Mouse (Mus musculus) embryonic facial prominence, embryonic 14.5 days (tissue): Measurements from ENCODE around the gene Dync1i1. TPM values are rescaled to one million over a fixed set of nuclear protein-coding genes. Genes with fewer than 3 reads are reported as not detected.

Experiments
- ATAC-seq: fragments of 200-750 bp; cut with Nextera tagmentation; 2 replicates; pipeline ENCODE4 v1.8.0; 2017; ENCODE audit warnings: low read depth, moderate number of reproducible peaks, moderate TSS enrichment
- DNase-seq: peaks from one replicate; pipeline ENCODE4 v3.0.0-alpha.2; 2015; ENCODE audit warnings: low spot score
- H3K27ac ChIP-seq: fragments of 300-500 bp; sonication (generic); replicated peaks from 2 replicates; pipeline ENCODE4 v1.5.1; 2014; ENCODE audit warnings: low read depth, mild to moderate bottlenecking, low read length, moderate library complexity
- H3K27me3 ChIP-seq: fragments of 300-500 bp; sonication (generic); replicated peaks from 2 replicates; pipeline ENCODE4 v1.6.1; 2014; ENCODE audit warnings: low read length; ENCODE audit not compliant: control insufficient read depth, insufficient read depth
- H3K36me3 ChIP-seq: fragments of 300-500 bp; sonication (generic); 2 replicates; pipeline ENCODE4 v1.6.1; 2014; ENCODE audit warnings: low read length, mixed read lengths; ENCODE audit not compliant: control insufficient read depth, insufficient read depth
- H3K4me1 ChIP-seq: fragments of 300-500 bp; sonication (generic); 2 replicates; pipeline ENCODE4 v1.6.1; 2014; ENCODE audit warnings: antibody characterized with exemption, low read length; ENCODE audit not compliant: control insufficient read depth, insufficient read depth
- H3K4me2 ChIP-seq: fragments of 300-500 bp; sonication (generic); 2 replicates; pipeline ENCODE4 v1.6.1; 2014; ENCODE audit warnings: low read depth, mild to moderate bottlenecking, low read length, moderate library complexity, mixed read lengths
- H3K4me3 ChIP-seq: fragments of 300-500 bp; sonication (generic); 2 replicates; pipeline ENCODE4 v1.5.1; 2014; ENCODE audit warnings: low read depth, mild to moderate bottlenecking, low read length
- H3K9ac ChIP-seq: fragments of 300-500 bp; sonication (generic); 2 replicates; pipeline ENCODE4 v1.6.1; 2014; ENCODE audit warnings: low read depth, mild to moderate bottlenecking, low read length, moderate library complexity, mixed read lengths
- H3K9me3 ChIP-seq: fragments of 300-500 bp; sonication (generic); 2 replicates; pipeline ENCODE4 v1.6.1; 2016; ENCODE audit warnings: low read length; ENCODE audit not compliant: control insufficient read depth
- WGBS: fragments of 180-500 bp; shearing (Covaris S2); extraction: QIAGEN DNeasy Blood & Tissue Kit; methylation state at CpG from one replicate; pipeline ENCODE4 v1.1.7; 2014; 5-methylcytosine and 5-hydroxymethylcytosine counted together
- polyA plus RNA-seq: library from polyadenylated mRNA; unstranded; fragments of >200 nt; fragmentation: Nextera tagmentation; extraction: Ambion mirVana; gene quantifications from 2 replicates; pipeline ENCODE4 v1.2.1, GENCODE M21; 2014

Dync1i1 gene
- polyA plus RNA-seq, 1 experiment from 2014 or later = 14.3 TPM

DNA sequence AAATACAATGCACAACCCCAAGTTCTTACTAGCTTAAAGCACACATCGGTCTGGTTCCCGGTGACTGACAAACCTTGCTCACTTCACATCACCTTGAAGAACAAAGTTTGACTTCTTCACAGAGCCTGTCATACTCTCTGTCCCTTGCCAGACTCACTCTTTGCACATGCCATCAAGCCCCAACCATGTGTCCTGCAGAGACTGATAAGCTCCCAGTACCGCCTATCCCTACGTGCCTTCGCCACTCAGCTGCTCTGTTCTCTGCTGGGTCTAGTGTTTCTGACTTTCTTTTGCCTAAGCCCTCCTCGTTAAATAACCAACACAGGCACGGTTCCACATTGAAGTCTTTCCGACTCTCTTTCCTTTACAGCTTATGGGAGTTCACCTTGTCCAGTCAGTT lies 244.2 kb downstream of the Dync1i1 start:
- Histone ChIP-seq H3K9ac (no peak overlapping the region), H3K27me3 (no peaks in the 10 kb centered on the region), H3K9me3 (no peaks in the 10 kb centered on the region), H3K36me3 (no peaks in the 10 kb centered on the region), H3K4me3 (no peak overlapping the region), H3K27ac (no peak overlapping the region), H3K4me1 (peaks cover 3% of the 10 kb centered on the region), H3K4me2 (no peak overlapping the region)
- 87% methylated on average over 8 of the region's 8 CpGs for WGBS
- no peak for DNase-seq
- no peak for ATAC-seq

DNA sequence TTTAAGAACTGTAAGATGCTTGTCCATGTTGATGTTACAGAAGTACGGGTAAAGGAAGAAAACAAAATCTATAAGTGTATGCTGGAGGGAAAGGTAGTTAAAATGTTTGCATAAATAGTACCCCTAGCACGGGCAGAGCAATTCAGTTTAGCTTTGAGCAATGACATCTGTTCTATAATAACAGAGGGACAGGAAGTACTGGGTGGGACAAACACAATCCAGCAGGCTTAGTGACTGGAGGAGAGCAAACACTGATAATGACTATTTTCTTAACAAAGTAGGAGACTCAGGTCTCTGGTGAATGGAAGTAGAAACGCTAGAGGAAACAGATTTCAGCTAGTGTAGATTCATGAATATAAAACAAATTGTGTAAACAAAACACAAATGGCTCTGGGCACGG lies 250.8 kb downstream of the Dync1i1 start:
- no peak for ATAC-seq

DNA sequence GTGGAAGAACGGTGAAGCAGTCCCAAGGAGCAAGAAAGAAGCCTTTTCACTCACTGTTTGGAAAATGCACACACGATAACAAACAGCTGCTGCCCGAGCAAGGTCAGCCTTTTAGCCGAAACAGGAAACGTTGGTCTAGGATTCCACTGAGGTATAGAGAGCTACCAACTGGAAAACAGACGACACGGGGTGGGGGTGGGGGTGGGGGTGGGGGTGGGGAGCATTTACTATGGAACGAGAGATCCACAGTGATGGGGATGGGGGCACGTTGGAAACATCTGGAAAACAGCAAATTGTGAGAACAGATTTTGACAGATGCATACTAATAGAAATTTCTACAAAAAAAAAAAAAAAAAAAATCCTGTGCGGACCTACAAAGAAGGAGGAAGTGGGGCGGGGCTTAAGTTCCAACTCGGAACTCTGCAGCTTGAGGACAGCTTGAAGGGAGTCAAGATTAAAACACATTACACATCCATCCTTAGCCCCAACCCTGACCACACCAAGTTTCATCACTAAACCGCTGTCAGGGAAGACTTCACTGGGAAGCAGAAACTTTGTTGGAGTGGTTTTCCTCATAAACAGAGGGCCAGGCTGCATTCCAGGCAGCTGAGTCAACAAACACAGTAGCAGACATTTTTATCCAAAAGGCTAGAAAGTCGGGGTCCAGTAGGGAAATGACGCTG lies 251.9 kb downstream of the Dync1i1 start:
- Histone ChIP-seq H3K27me3 (no peaks in the 10 kb centered on the region), H3K36me3 (no peaks in the 10 kb centered on the region), H3K9ac (no peak overlapping the region), H3K4me3 (no peak overlapping the region), H3K4me1 (peaks cover 7% of the 10 kb centered on the region), H3K4me2 (peak overlapping the region; percentile 28), H3K27ac (no peak overlapping the region; the same call in 1 of the 2 replicates), H3K9me3 (no peaks in the 10 kb centered on the region)
- peak; percentile 76 for DNase-seq
- no peak for ATAC-seq
- 30% methylated on average over 14 of the region's 15 CpGs for WGBS

More for the DNA sequence above, 250.8 kb downstream of the Dync1i1 start:
- Histone ChIP-seq H3K4me2 (no peak overlapping the region), H3K36me3 (no peaks in the 10 kb centered on the region), H3K9ac (no peak overlapping the region), H3K9me3 (no peaks in the 10 kb centered on the region), H3K4me3 (no peak overlapping the region), H3K27ac (no peak overlapping the region), H3K4me1 (peaks cover 7% of the 10 kb centered on the region), H3K27me3 (no peaks in the 10 kb centered on the region)
- 39% methylated on average over 4 of the region's 4 CpGs for WGBS
- DNase-seq = no peak

DNA sequence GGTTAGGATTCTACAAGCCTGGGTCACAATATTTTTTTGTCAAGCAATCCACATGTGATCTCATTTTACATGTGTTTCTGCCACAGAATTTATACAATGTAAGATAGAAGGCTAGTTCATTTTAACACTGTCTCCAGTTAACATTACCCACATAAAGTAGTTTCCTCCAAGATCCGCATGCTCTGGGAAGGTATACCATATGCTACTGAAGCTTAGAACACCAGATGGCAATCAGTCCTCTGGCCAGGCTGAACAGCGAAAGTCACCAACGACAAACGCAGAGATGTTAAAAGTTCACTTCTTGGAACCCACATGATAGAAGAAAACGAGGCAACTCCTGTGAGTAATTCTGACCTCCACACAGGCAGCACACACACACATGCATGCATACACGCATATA lies 265.8 kb downstream of the Dync1i1 start:
- 52% methylated on average over 6 of the region's 6 CpGs for WGBS
- peak overlapping the region; percentile 55; the same call in 1 of the 2 replicates for H3K27ac ChIP-seq
- H3K9me3 ChIP-seq = no peaks in the 10 kb centered on the region
- ATAC-seq (no peak), DNase-seq (no peak)
- H3K27me3 ChIP-seq = peaks cover 8% of the 10 kb centered on the region; the same call in 1 of the 2 replicates
- no peak overlapping the region for H3K4me3 ChIP-seq
- no peak overlapping the region for H3K9ac ChIP-seq
- H3K4me2 ChIP-seq = peak overlapping the region; percentile 36; the same call in 1 of the 2 replicates
- H3K4me1 ChIP-seq = peaks cover 17% of the 10 kb centered on the region
- H3K36me3 ChIP-seq = no peaks in the 10 kb centered on the region

DNA sequence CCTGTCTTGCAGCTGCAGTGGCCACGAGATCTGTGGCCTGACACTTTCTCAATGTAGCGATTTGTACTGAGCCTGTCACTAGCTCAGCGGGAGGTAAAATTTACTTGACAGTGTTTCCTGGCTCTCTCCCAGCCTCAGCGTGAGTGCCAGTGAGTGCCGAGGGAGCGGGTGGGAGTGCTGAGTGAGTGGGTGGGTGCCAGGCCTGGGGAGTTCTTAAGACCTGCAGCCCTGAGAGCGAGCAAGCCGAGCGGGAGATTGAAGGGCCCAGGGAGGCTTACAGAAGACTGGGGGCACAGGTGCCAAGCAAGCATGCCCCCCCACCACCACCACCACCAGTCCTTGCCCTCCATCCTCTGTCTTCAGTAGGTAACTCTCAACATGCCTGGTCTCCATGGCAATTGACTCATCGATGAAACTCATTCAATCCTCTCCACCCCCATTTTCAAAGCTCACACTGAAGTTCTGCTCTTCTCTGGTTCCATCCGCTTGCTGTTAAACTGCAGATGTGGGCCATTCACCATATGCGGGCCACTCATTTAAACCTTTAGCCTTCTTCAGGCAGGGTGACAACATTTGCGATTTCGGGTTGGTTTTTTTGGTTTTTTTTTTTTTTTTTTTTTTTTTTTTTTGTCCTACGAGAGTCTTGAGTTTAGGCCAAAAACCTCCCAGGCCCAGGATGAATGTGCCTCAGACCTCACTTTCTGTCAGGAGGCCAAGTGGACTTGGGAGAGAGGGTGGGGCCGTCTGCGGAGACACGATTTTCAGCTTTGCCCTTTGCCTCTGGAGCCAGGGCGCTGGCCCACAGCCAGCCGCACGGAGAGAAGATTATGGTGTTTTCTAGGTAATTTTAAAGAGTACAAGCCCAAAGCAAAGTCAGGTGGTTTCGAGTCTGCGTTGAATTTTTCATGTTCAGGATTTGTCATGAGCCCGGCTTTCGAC lies 266.6 kb downstream of the Dync1i1 start:
- Histone ChIP-seq H3K4me2 (peak overlapping the region; percentile 36), H3K9me3 (no peaks in the 10 kb centered on the region), H3K27ac (peak overlapping the region; percentile 55), H3K27me3 (peaks cover 9% of the 10 kb centered on the region), H3K4me1 (peaks cover 17% of the 10 kb centered on the region), H3K36me3 (no peaks in the 10 kb centered on the region), H3K9ac (0 out of 2 replicates have a peak overlapping the region, but pooled peaks have one; percentile 11), H3K4me3 (no peak overlapping the region)
- ATAC-seq = peak; percentile 72
- 28% methylated on average over 25 of the region's 25 CpGs for WGBS
- peak; percentile 89 for DNase-seq

DNA sequence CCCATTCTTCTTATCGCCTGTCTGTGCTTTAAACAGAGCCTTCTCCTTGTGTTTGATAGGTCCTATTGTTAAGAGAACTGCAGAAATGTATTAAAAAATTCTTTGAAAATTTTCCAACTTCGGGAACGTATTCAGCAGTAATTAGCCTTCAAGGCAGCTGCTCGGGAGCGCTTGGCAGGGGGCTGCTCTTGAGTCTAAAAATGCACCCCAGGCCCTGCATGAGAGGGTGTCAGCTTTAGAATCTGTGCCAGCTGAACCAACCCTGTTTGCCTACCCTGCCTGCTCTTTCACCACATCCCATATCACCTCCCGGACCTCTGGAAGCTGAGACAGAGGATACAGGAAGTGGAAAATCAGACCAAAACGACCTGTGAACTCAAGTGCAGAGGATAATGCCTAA lies 267.6 kb downstream of the Dync1i1 start:
- no peak overlapping the region for H3K9ac ChIP-seq
- 24% methylated on average over 7 of the region's 7 CpGs for WGBS
- H3K4me2 ChIP-seq = peak overlapping the region; percentile 36
- DNase-seq = peak; percentile 46
- no peaks in the 10 kb centered on the region for H3K9me3 ChIP-seq
- peak overlapping the region; percentile 65 for H3K27ac ChIP-seq
- H3K27me3 ChIP-seq = peaks cover 9% of the 10 kb centered on the region
- H3K36me3 ChIP-seq = no peaks in the 10 kb centered on the region
- peaks cover 23% of the 10 kb centered on the region for H3K4me1 ChIP-seq
- H3K4me3 ChIP-seq = no peak overlapping the region
- no peak for ATAC-seq

DNA sequence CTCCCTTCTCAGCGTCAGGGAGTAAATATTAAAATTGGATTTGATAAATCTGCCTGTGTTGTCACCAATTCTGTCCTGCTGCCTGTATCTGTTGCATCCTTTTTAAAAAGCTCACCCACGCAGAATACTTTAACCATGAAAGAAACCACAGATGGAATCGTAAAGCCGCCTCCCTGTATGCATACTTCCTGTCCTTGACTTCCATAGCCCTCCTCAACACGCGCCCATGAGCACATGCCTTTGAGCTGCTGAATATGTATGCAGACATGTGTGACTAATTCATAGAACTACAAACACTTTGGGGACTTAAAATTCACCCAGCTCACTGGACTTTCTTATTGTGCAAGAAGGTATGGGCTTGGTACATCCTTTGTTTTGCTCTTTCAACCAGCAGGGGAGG lies 272.1 kb downstream of the Dync1i1 start:
- Histone ChIP-seq H3K4me2 (no peak overlapping the region), H3K36me3 (no peaks in the 10 kb centered on the region), H3K4me1 (peaks cover 11% of the 10 kb centered on the region), H3K4me3 (no peak overlapping the region), H3K27me3 (peaks cover 13% of the 10 kb centered on the region), H3K9ac (no peak overlapping the region), H3K27ac (no peak overlapping the region), H3K9me3 (no peaks in the 10 kb centered on the region)
- WGBS = 48% methylated on average over 6 of the region's 6 CpGs
- ATAC-seq (no peak), DNase-seq (no peak)

DNA sequence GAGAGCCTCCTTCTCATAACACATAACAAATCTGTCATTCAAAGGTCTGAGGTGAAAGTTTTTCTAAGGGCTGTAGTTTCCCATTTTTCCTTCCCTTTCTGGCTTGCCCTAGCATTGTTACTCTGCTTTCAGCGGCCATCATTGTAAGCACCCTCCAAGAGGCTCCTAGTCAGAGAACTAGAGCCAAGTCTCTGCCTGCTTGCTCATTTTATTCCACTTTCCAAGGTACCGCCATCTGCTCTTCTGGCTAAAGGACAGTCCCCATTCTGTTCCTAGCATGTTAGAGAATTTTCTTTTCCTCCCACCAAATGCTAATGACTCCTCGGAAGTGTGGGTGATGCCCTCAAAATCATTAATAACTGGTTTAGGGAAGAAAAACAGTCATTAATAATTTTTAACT lies 276.6 kb downstream of the Dync1i1 start:
- 90% methylated on average over 3 of the region's 3 CpGs for WGBS
- no peak overlapping the region for H3K27ac ChIP-seq
- H3K36me3 ChIP-seq = no peaks in the 10 kb centered on the region
- ATAC-seq (no peak), DNase-seq (no peak)
- peaks cover 7% of the 10 kb centered on the region; the same call in 1 of the 2 replicates for H3K27me3 ChIP-seq
- H3K9ac ChIP-seq = no peak overlapping the region
- H3K9me3 ChIP-seq = no peaks in the 10 kb centered on the region
- no peak overlapping the region for H3K4me3 ChIP-seq
- 0 out of 2 replicates have a peak, but pooled peaks cover 6% of the 10 kb centered on the region for H3K4me1 ChIP-seq
- no peak overlapping the region for H3K4me2 ChIP-seq
